Mouse (Mus musculus): ENCODE measurements around the gene Sgcb. TPM values are rescaled to one million over a fixed set of nuclear protein-coding genes. Genes with fewer than 3 reads are reported as not detected.

Gene Sgcb
- total RNA-seq, 2 experiments from 2014 or later, result 61.7 to 65.8 TPM

- no peak for DNase-seq (ENCODE audit: extremely low spot score in 1 of 2, low spot score in 2 of 2)
- intact Hi-C loops (cut with DNase I), result no loop called here
Observed at GRCm38 (mm10) chr5:73642091-73642490, 5.5 kb downstream of the Sgcb start.

GRCm38 (mm10) chr5:73641058-73641457 lies 6.5 kb downstream of the Sgcb start:
- no peak for DNase-seq (ENCODE audit: extremely low spot score in 1 of 2, low spot score in 2 of 2)
- intact Hi-C loops (cut with DNase I), result no loop called here

GRCm38 (mm10) chr5:73637337-73638107 lies 10.1 kb downstream of the Sgcb start:
- intact Hi-C loops (cut with DNase I), result no loop called here
- DNase-seq (ENCODE audit: extremely low spot score in 1 of 2, low spot score in 2 of 2), result peak in 1 of 2 experiments; percentile 60

GRCm38 (mm10) chr5:73633141-73633540 lies 14.4 kb downstream of the Sgcb start:
- peak; percentile 72 to 78 for DNase-seq (ENCODE audit: extremely low spot score in 1 of 2, low spot score in 2 of 2)
- intact Hi-C loops (cut with DNase I), result loop anchor here (2.0 kb wide), 2 partner anchors 92 to 200 kb away; no protein-coding TSS in a partner anchor

GRCm38 (mm10) chr5:73632291-73632690 lies 15.3 kb downstream of the Sgcb start, which contains the start of gene Lrrc66:
Lrrc66 (minus strand) TSS chr5:73632526.
- DNase-seq (ENCODE audit: extremely low spot score in 1 of 2, low spot score in 2 of 2), result no peak
- intact Hi-C loops (cut with DNase I), result loop anchor here (2.0 kb wide), 2 partner anchors 91 to 199 kb away; no protein-coding TSS in a partner anchor

GRCm38 (mm10) chr5:73631001-73631558 lies 16.5 kb downstream of the Sgcb start:
- DNase-seq (ENCODE audit: extremely low spot score in 1 of 2, low spot score in 2 of 2), result no peak
- intact Hi-C loops (cut with DNase I), result no loop called here

- no peak for DNase-seq (ENCODE audit: extremely low spot score in 1 of 2, low spot score in 2 of 2)
Observed at GRCm38 (mm10) chr5:73630141-73630540, 17.4 kb downstream of the Sgcb start.

GRCm38 (mm10) chr5:73627991-73628390 lies 19.6 kb downstream of the Sgcb start:
- intact Hi-C loops (cut with DNase I), result no loop called here
- DNase-seq (ENCODE audit: extremely low spot score in 1 of 2, low spot score in 2 of 2), result no peak

More at GRCm38 (mm10) chr5:73630141-73630540, 17.4 kb downstream of the Sgcb start:
- intact Hi-C loops (cut with DNase I), result no loop called here

GRCm38 (mm10) chr5:73627559-73627958 lies 20.0 kb downstream of the Sgcb start:
- intact Hi-C loops (cut with DNase I), result no loop called here
- no peak for DNase-seq (ENCODE audit: extremely low spot score in 1 of 2, low spot score in 2 of 2)

GRCm38 (mm10) chr5:73626842-73627241 lies 20.7 kb downstream of the Sgcb start:
- intact Hi-C loops (cut with DNase I), result no loop called here

GRCm38 (mm10) chr5:73625505-73625904 lies 22.1 kb downstream of the Sgcb start:
- intact Hi-C loops (cut with DNase I), result no loop called here
- DNase-seq (ENCODE audit: extremely low spot score in 1 of 2, low spot score in 2 of 2), result no peak

More at GRCm38 (mm10) chr5:73626842-73627241, 20.7 kb downstream of the Sgcb start:
- no peak for DNase-seq (ENCODE audit: extremely low spot score in 1 of 2, low spot score in 2 of 2)

- no peak for DNase-seq (ENCODE audit: extremely low spot score in 1 of 2, low spot score in 2 of 2)
Observed at GRCm38 (mm10) chr5:73618969-73619368, 28.6 kb downstream of the Sgcb start.

GRCm38 (mm10) chr5:73615211-73615610 lies 32.4 kb downstream of the Sgcb start:
- intact Hi-C loops (cut with DNase I), result no loop called here
- DNase-seq (ENCODE audit: extremely low spot score in 1 of 2, low spot score in 2 of 2), result no peak

More at GRCm38 (mm10) chr5:73618969-73619368, 28.6 kb downstream of the Sgcb start:
- intact Hi-C loops (cut with DNase I), result no loop called here

GRCm38 (mm10) chr5:73613296-73613695 lies 34.3 kb downstream of the Sgcb start:
- intact Hi-C loops (cut with DNase I), result no loop called here
- no peak for DNase-seq (ENCODE audit: extremely low spot score in 1 of 2, low spot score in 2 of 2)

- no peak for DNase-seq (ENCODE audit: extremely low spot score in 1 of 2, low spot score in 2 of 2)
- intact Hi-C loops (cut with DNase I), result no loop called here
Observed at GRCm38 (mm10) chr5:73611071-73611470, 36.5 kb downstream of the Sgcb start.

- DNase-seq (ENCODE audit: extremely low spot score in 1 of 2, low spot score in 2 of 2), result no peak
- intact Hi-C loops (cut with DNase I), result no loop called here
Observed at GRCm38 (mm10) chr5:73604964-73605363, 42.6 kb downstream of the Sgcb start.

GRCm38 (mm10) chr5:73604542-73604941 lies 43.0 kb downstream of the Sgcb start:
- intact Hi-C loops (cut with DNase I), result no loop called here
- no peak for DNase-seq (ENCODE audit: extremely low spot score in 1 of 2, low spot score in 2 of 2)

GRCm38 (mm10) chr5:73602865-73603264 lies 44.7 kb downstream of the Sgcb start:
- DNase-seq (ENCODE audit: extremely low spot score in 1 of 2, low spot score in 2 of 2), result no peak
- intact Hi-C loops (cut with DNase I), result no loop called here

GRCm38 (mm10) chr5:73601361-73601763 lies 46.2 kb downstream of the Sgcb start:
- DNase-seq (ENCODE audit: extremely low spot score in 1 of 2, low spot score in 2 of 2), result no peak
- intact Hi-C loops (cut with DNase I), result no loop called here

GRCm38 (mm10) chr5:73599991-73600390 lies 47.6 kb downstream of the Sgcb start:
- no peak for DNase-seq (ENCODE audit: extremely low spot score in 1 of 2, low spot score in 2 of 2)
- intact Hi-C loops (cut with DNase I), result no loop called here

Data from left cerebral cortex, postnatal 10 days (tissue).